Mouse (Mus musculus): ENCODE results near the gene Rnf157. TPM values are rescaled to one million over a fixed set of nuclear protein-coding genes. Genes with fewer than 3 reads are reported as not detected.
A peak's percentile ranks its signal among the peaks of the same experiment; 100 is the strongest.

The Rnf157 gene
- polyA plus RNA-seq, 1 experiment from 2014 or later = 62.8 TPM

- Histone ChIP-seq H3K9me3 (no peaks in the 10 kb centered on the region), H3K9ac (0 out of 2 replicates have a peak overlapping the region, but pooled peaks have one; percentile 1), H3K27me3 (replicated peaks) (peaks cover 12% of the 10 kb centered on the region), H3K4me3 (no peak overlapping the region), H3K4me2 (replicated peaks) (no peak overlapping the region), H3K27ac (no peak overlapping the region), H3K4me1 (peaks cover 16% of the 10 kb centered on the region), H3K36me3 (peaks cover 11% of the 10 kb centered on the region)
- no peak for ATAC-seq (ENCODE audit: low FRiP score, low read depth)
- WGBS = 82% methylated on average over 15 of the region's 15 CpGs
Observed at GRCm38 (mm10) chr11:116442129-116442866, 29.5 kb upstream of the Rnf157 start.

- Histone ChIP-seq H3K4me1 (peaks cover 29% of the 10 kb centered on the region), H3K27ac (peak overlapping the region; percentile 7; the same call in 1 of the 2 replicates), H3K4me3 (no peak overlapping the region), H3K4me2 (replicated peaks) (no peak overlapping the region), H3K9me3 (no peaks in the 10 kb centered on the region), H3K27me3 (replicated peaks) (no peaks in the 10 kb centered on the region), H3K9ac (no peak overlapping the region), H3K36me3 (peaks cover 27% of the 10 kb centered on the region)
- WGBS = 88% methylated on average over 7 of the region's 7 CpGs
- ATAC-seq (ENCODE audit: low FRiP score, low read depth) = no peak
Observed at GRCm38 (mm10) chr11:116440408-116441068, 27.7 kb upstream of the Rnf157 start.

- peaks cover 27% of the 10 kb centered on the region for H3K36me3 ChIP-seq
- H3K4me1 ChIP-seq = peaks cover 34% of the 10 kb centered on the region
- H3K27ac ChIP-seq = no peak overlapping the region
- 82% methylated on average over 19 of the region's 19 CpGs for WGBS
- no peak overlapping the region for H3K9ac ChIP-seq
- H3K27me3 ChIP-seq (replicated peaks) = no peaks in the 10 kb centered on the region
- no peak overlapping the region for H3K4me2 ChIP-seq (replicated peaks)
- H3K4me3 ChIP-seq = no peak overlapping the region
- no peaks in the 10 kb centered on the region for H3K9me3 ChIP-seq
- ATAC-seq (ENCODE audit: low FRiP score, low read depth) = no peak
Observed at GRCm38 (mm10) chr11:116439269-116440240, 26.7 kb upstream of the Rnf157 start.

- Histone ChIP-seq H3K4me3 (no peak overlapping the region), H3K27me3 (replicated peaks) (no peaks in the 10 kb centered on the region), H3K9ac (no peak overlapping the region)
Observed at GRCm38 (mm10) chr11:116437541-116437940, 24.7 kb upstream of the Rnf157 start.

GRCm38 (mm10) chr11:116436725-116437331 is 24.0 kb upstream of the Rnf157 start:
- no peak for ATAC-seq (ENCODE audit: low FRiP score, low read depth)
- Histone ChIP-seq H3K9ac (peak overlapping the region; percentile 40), H3K9me3 (no peaks in the 10 kb centered on the region), H3K27me3 (replicated peaks) (no peaks in the 10 kb centered on the region), H3K4me1 (peaks cover 29% of the 10 kb centered on the region), H3K4me3 (no peak overlapping the region; the same call in 1 of the 2 replicates), H3K4me2 (replicated peaks) (peak overlapping the region; percentile 84), H3K27ac (peak overlapping the region; percentile 8; the same call in 1 of the 2 replicates), H3K36me3 (peaks cover 27% of the 10 kb centered on the region)
- WGBS = 69% methylated on average over 4 of the region's 4 CpGs

More at GRCm38 (mm10) chr11:116437541-116437940, 24.7 kb upstream of the Rnf157 start:
- H3K9me3 ChIP-seq = no peaks in the 10 kb centered on the region
- ATAC-seq (ENCODE audit: low FRiP score, low read depth) = no peak
- H3K27ac ChIP-seq = no peak overlapping the region
- H3K4me2 ChIP-seq (replicated peaks) = peak overlapping the region; percentile 84
- 85% methylated on average over 11 of the region's 11 CpGs for WGBS
- H3K4me1 ChIP-seq = peaks cover 29% of the 10 kb centered on the region
- peaks cover 27% of the 10 kb centered on the region for H3K36me3 ChIP-seq

- Histone ChIP-seq H3K4me2 (replicated peaks) (peak overlapping the region; percentile 84), H3K27me3 (replicated peaks) (no peaks in the 10 kb centered on the region), H3K4me3 (peak overlapping the region; percentile 95), H3K4me1 (peaks cover 29% of the 10 kb centered on the region), H3K9ac (peak overlapping the region; percentile 49), H3K9me3 (no peaks in the 10 kb centered on the region), H3K36me3 (peaks cover 27% of the 10 kb centered on the region), H3K27ac (peak overlapping the region; percentile 37; the same call in 1 of the 2 replicates)
- 70% methylated on average over 5 of the region's 5 CpGs for WGBS
- ATAC-seq (ENCODE audit: low FRiP score, low read depth) = no peak
Observed at GRCm38 (mm10) chr11:116435992-116436724, 23.3 kb upstream of the Rnf157 start.

GRCm38 (mm10) chr11:116434967-116435752 is 22.3 kb upstream of the Rnf157 start:
- peaks cover 29% of the 10 kb centered on the region for H3K4me1 ChIP-seq
- no peaks in the 10 kb centered on the region for H3K27me3 ChIP-seq (replicated peaks)
- H3K4me2 ChIP-seq (replicated peaks) = peak overlapping the region; percentile 84
- peak overlapping the region; percentile 97 for H3K9ac ChIP-seq
- H3K4me3 ChIP-seq = peak overlapping the region; percentile 95
- H3K27ac ChIP-seq = peak overlapping the region; percentile 84; the same call in 1 of the 2 replicates
- H3K9me3 ChIP-seq = no peaks in the 10 kb centered on the region
- peaks cover 27% of the 10 kb centered on the region for H3K36me3 ChIP-seq
- ATAC-seq (ENCODE audit: low FRiP score, low read depth) = 0 out of 2 replicates have a peak, but pooled peaks have one; percentile 2
- WGBS = 56% methylated on average over 11 of the region's 12 CpGs

- Histone ChIP-seq H3K4me1 (peaks cover 29% of the 10 kb centered on the region), H3K4me2 (replicated peaks) (peak overlapping the region; percentile 84), H3K9me3 (no peaks in the 10 kb centered on the region), H3K36me3 (peaks cover 27% of the 10 kb centered on the region), H3K27me3 (replicated peaks) (no peaks in the 10 kb centered on the region), H3K9ac (peak overlapping the region; percentile 97), H3K27ac (peak overlapping the region; percentile 84), H3K4me3 (peak overlapping the region; percentile 95)
- WGBS = under 1% methylated on average over 53 of the region's 67 CpGs
- ATAC-seq (ENCODE audit: low FRiP score, low read depth) = peak; percentile 15; the same call in 1 of the 2 replicates
Observed at GRCm38 (mm10) chr11:116434287-116434966, 21.6 kb upstream of the Rnf157 start.

- ATAC-seq (ENCODE audit: low FRiP score, low read depth) = peak; percentile 96
- H3K36me3 ChIP-seq = peaks cover 21% of the 10 kb centered on the region
- WGBS = 2% methylated on average over 66 of the region's 66 CpGs
- H3K4me2 ChIP-seq (replicated peaks) = peak within 1 kb of the TSS; percentile 84
- H3K4me1 ChIP-seq = peaks cover 29% of the 10 kb centered on the region
- peak within 1 kb of the TSS; percentile 97 for H3K9ac ChIP-seq
- no peaks in the 10 kb centered on the region for H3K27me3 ChIP-seq (replicated peaks)
- peak within 1 kb of the TSS; percentile 84 for H3K27ac ChIP-seq
- no peaks in the 10 kb centered on the region for H3K9me3 ChIP-seq
- H3K4me3 ChIP-seq = peak within 1 kb of the TSS; percentile 95
Observed at GRCm38 (mm10) chr11:116433356-116434286, 20.8 kb upstream of the Rnf157 start, which contains the start of gene Ubald2. Gene Ubald2, plus strand, starts transcription at chr11:116434094.

Measured in neural tube, embryonic 12.5 days (tissue).